Mouse (Mus musculus) stomach, postnatal 0 days (tissue): Measurements from ENCODE around the gene Ffar2. TPM values are rescaled to one million over a fixed set of nuclear protein-coding genes. Genes with fewer than 3 reads are reported as not detected.
A peak's percentile ranks its signal among the peaks of the same experiment; 100 is the strongest.

Experiments
- ATAC-seq: fragments of 200-750 bp; cut with Nextera tagmentation; 2 replicates; pipeline ENCODE4 v1.8.0; 2017; ENCODE audit not compliant: low FRiP score, low TSS enrichment
- DNase-seq: peaks from one replicate; pipeline ENCODE4 v3.0.0-alpha.2; 2016; ENCODE audit warnings: low spot score
- H3K27ac ChIP-seq: fragments of 300-500 bp; sonication (generic); replicated peaks from 2 replicates; pipeline ENCODE4 v1.5.1; 2014; ENCODE audit warnings: mild to moderate bottlenecking, control low read depth
- H3K27me3 ChIP-seq: fragments of 300-500 bp; sonication (generic); 2 replicates; pipeline ENCODE4 v1.6.1; 2014; ENCODE audit warnings: low read length; ENCODE audit not compliant: control insufficient read depth, insufficient read depth
- H3K36me3 ChIP-seq: fragments of 300-500 bp; sonication (generic); 2 replicates; pipeline ENCODE4 v1.6.1; 2014; ENCODE audit warnings: low read length, mixed read lengths; ENCODE audit not compliant: control insufficient read depth, insufficient read depth
- H3K4me1 ChIP-seq: fragments of 300-500 bp; sonication (generic); replicated peaks from 2 replicates; pipeline ENCODE4 v1.6.1; 2014; ENCODE audit warnings: antibody characterized with exemption; ENCODE audit not compliant: control insufficient read depth, insufficient read depth
- H3K4me2 ChIP-seq: fragments of 300-500 bp; sonication (generic); replicated peaks from 2 replicates; pipeline ENCODE4 v1.6.1; 2014; ENCODE audit warnings: low read depth, mild to moderate bottlenecking, control low read depth, moderate library complexity
- H3K4me3 ChIP-seq: fragments of 300-500 bp; sonication (generic); 2 replicates; pipeline ENCODE4 v1.5.1; 2014; ENCODE audit warnings: low read depth, low read length, control low read depth
- H3K9ac ChIP-seq: fragments of 300-500 bp; sonication (generic); 2 replicates; pipeline ENCODE4 v1.6.1; 2014; ENCODE audit warnings: mild to moderate bottlenecking, low read length, control low read depth, mixed read lengths
- H3K9me3 ChIP-seq: fragments of 300-500 bp; sonication (generic); 2 replicates; pipeline ENCODE4 v1.6.1; 2016; ENCODE audit warnings: low read length; ENCODE audit not compliant: control insufficient read depth
- CTCF ChIP-seq: IDR thresholded peaks from 2 replicates; pipeline ENCODE4 v1.5.1; 2016; ENCODE audit warnings: antibody characterized with exemption, low read depth, mild to moderate bottlenecking, moderate library complexity
- EP300 ChIP-seq: optimal IDR thresholded peaks from 2 replicates; pipeline ENCODE3; 2016; ENCODE audit warnings: antibody characterized with exemption
- WGBS: fragments of 180-500 bp; shearing (Covaris S2); extraction: QIAGEN DNeasy Blood & Tissue Kit; methylation state at CpG from one replicate; pipeline ENCODE4 v1.1.7; 2014; 5-methylcytosine and 5-hydroxymethylcytosine counted together
- polyA plus RNA-seq: library from polyadenylated mRNA; unstranded; fragments of >200 nt; fragmentation: Nextera tagmentation; extraction: Ambion mirVana; gene quantifications from 2 replicates; pipeline ENCODE4 v1.2.1, GENCODE M21; 2015

Gene Ffar2
- polyA plus RNA-seq, 1 experiment from 2014 or later = 1.7 TPM

GRCm38 (mm10) chr7:30820854-30821445 is 2.6 kb downstream of the Ffar2 start:
- no peak for ATAC-seq
- no peak overlapping the region for H3K27ac ChIP-seq
- H3K4me2 ChIP-seq = no peak overlapping the region
- WGBS = 43% methylated on average over 7 of the region's 7 CpGs
- H3K4me1 ChIP-seq = no peaks in the 10 kb centered on the region
- TF ChIP-seq EP300 (no peak), CTCF (no peak)
- H3K9me3 ChIP-seq = no peaks in the 10 kb centered on the region
- no peak overlapping the region for H3K4me3 ChIP-seq
- H3K9ac ChIP-seq = no peak overlapping the region
- DNase-seq = no peak
- H3K36me3 ChIP-seq = no peaks in the 10 kb centered on the region
- H3K27me3 ChIP-seq = no peaks in the 10 kb centered on the region

- H3K27me3 ChIP-seq = no peaks in the 10 kb centered on the region
- no peak for TF ChIP-seq CTCF
- no peak for TF ChIP-seq EP300
- H3K4me1 ChIP-seq = no peaks in the 10 kb centered on the region
- H3K27ac ChIP-seq = no peak overlapping the region
- 40% methylated on average over 6 of the region's 6 CpGs for WGBS
- no peaks in the 10 kb centered on the region for H3K36me3 ChIP-seq
- ATAC-seq = peak; percentile 48; the same call in 1 of the 2 replicates
- no peak overlapping the region for H3K4me3 ChIP-seq
- no peaks in the 10 kb centered on the region for H3K9me3 ChIP-seq
- H3K9ac ChIP-seq = peak overlapping the region; percentile 27; the same call in 1 of the 2 replicates
- H3K4me2 ChIP-seq = no peak overlapping the region
- peak; percentile 56 for DNase-seq
Observed at GRCm38 (mm10) chr7:30820131-30820530, 3.4 kb downstream of the Ffar2 start.

- Histone ChIP-seq H3K4me2 (no peak overlapping the region), H3K9me3 (no peaks in the 10 kb centered on the region), H3K4me1 (no peaks in the 10 kb centered on the region), H3K36me3 (no peaks in the 10 kb centered on the region), H3K27me3 (no peaks in the 10 kb centered on the region), H3K9ac (no peak overlapping the region), H3K27ac (peak overlapping the region; percentile 70; the same call in 1 of the 2 replicates), H3K4me3 (no peak overlapping the region)
- ATAC-seq = peak; percentile 64; the same call in 1 of the 2 replicates
- peak; percentile 54 for DNase-seq
- 39% methylated on average over 6 of the region's 6 CpGs for WGBS
- TF ChIP-seq EP300 (no peak), CTCF (no peak)
Observed at GRCm38 (mm10) chr7:30812291-30812807, 11.2 kb downstream of the Ffar2 start.

DNA sequence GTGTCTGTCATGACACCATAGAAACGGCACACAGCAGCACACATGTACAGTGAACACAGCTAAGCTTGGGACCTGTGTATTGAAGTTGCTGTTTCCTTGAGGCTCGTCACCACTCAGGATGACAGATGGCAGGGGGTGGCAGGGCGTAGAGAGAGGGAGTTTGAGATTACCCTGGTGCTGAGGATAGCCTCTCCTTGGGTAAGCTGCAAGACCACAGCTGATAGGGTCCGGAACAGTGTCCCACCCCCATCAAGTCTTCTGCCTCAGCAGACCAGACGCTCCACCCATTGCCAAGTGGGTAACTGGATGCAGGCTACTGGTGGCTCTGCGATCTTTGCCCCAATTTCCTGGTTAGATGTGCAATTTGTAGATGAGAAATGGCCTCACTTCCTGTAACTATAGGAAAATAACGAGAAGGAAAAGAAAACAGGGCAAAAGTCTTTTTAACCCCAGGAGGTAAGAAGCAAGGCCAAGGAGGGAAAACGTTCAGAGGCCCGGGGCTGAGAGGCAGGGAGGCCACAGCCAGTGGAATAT is 11.8 kb downstream of the Ffar2 start:
- TF ChIP-seq CTCF = no peak
- TF ChIP-seq EP300 = no peak
- peak; percentile 33 for DNase-seq
- peak overlapping the region; percentile 70; the same call in 1 of the 2 replicates for H3K27ac ChIP-seq
- H3K4me3 ChIP-seq = no peak overlapping the region
- no peaks in the 10 kb centered on the region for H3K27me3 ChIP-seq
- H3K4me2 ChIP-seq = no peak overlapping the region
- ATAC-seq = peak; percentile 83
- H3K4me1 ChIP-seq = no peaks in the 10 kb centered on the region
- H3K9ac ChIP-seq = no peak overlapping the region
- 32% methylated on average over 9 of the region's 9 CpGs for WGBS
- H3K36me3 ChIP-seq = no peaks in the 10 kb centered on the region
- H3K9me3 ChIP-seq = no peaks in the 10 kb centered on the region

DNA sequence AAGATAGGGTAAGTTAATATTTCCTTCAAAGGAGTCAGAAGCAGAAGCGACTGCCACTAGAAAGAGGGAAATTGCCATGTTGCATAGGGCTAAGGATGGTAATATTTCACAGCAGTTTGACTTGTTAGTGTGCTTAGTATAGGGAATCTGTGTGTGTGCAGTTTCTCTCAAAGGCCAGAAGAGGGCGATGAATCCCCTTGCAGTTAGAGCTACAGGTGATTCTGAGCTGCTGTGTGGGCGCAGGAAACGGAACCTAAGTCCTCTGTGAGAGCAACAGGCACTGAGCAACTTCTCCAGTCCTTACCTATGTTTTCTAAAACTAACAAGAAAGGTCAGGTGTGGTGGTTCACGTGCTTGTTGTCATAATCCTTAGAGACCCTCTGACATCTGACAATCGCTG is 13.3 kb downstream of the Ffar2 start:
- Histone ChIP-seq H3K27me3 (no peaks in the 10 kb centered on the region), H3K27ac (no peak overlapping the region), H3K4me1 (no peaks in the 10 kb centered on the region), H3K9ac (no peak overlapping the region), H3K4me3 (no peak overlapping the region), H3K4me2 (no peak overlapping the region), H3K36me3 (no peaks in the 10 kb centered on the region), H3K9me3 (no peaks in the 10 kb centered on the region)
- TF ChIP-seq CTCF (peak; percentile 60), EP300 (no peak)
- WGBS = 57% methylated on average over 6 of the region's 6 CpGs
- ATAC-seq (no peak), DNase-seq (no peak)

- Histone ChIP-seq H3K4me1 (no peaks in the 10 kb centered on the region), H3K36me3 (no peaks in the 10 kb centered on the region), H3K4me2 (no peak overlapping the region), H3K4me3 (no peak overlapping the region), H3K27ac (no peak overlapping the region), H3K27me3 (no peaks in the 10 kb centered on the region), H3K9ac (no peak overlapping the region), H3K9me3 (no peaks in the 10 kb centered on the region)
- ATAC-seq (no peak), DNase-seq (peak; percentile 68)
- 47% methylated on average over 6 of the region's 6 CpGs for WGBS
- no peak for TF ChIP-seq EP300
- TF ChIP-seq CTCF = peak; percentile 63
Observed at GRCm38 (mm10) chr7:30805924-30806323, 17.7 kb downstream of the Ffar2 start.
